Mouse (Mus musculus): ENCODE measurements at regions not wholly inside any gene's neighbourhood (a gene's known extent, or its start where the extent isn't known, plus 50 kb on each side); places are given as distances from the start of the nearest gene placed in this dataset.

DNA sequence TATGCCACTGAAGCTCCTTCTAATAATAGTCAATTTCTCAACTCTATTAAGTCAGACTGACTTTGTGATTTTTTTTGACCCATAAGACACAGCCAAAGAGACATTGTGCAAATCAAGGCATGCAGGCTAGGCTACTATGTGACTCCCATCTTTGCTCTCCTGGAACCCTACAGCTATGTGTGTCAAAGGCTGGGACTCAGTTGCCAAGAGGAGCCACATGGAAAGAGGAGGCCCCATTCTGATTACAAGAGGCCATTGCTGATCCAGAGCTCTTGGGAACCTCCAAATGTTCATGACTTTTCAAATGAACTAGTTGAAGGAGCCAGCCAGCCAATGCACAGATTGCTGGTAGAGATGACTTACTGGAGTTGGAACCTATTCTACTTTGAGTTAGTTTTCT lies 228.0 kb upstream of the Gm5148 start:
- no peak for TF ChIP-seq CTCF (IDR thresholded peaks at IDR 0.05; ENCODE audit: low read depth, low read length)
- TF ChIP-seq POLR2A (IDR thresholded peaks at IDR 0.05; ENCODE audit: extremely low read depth, insufficient read depth, low read length), result no peak
